Comparison of ENCODE assay signal across 9 mouse cellular contexts in the genomic region with DNA sequence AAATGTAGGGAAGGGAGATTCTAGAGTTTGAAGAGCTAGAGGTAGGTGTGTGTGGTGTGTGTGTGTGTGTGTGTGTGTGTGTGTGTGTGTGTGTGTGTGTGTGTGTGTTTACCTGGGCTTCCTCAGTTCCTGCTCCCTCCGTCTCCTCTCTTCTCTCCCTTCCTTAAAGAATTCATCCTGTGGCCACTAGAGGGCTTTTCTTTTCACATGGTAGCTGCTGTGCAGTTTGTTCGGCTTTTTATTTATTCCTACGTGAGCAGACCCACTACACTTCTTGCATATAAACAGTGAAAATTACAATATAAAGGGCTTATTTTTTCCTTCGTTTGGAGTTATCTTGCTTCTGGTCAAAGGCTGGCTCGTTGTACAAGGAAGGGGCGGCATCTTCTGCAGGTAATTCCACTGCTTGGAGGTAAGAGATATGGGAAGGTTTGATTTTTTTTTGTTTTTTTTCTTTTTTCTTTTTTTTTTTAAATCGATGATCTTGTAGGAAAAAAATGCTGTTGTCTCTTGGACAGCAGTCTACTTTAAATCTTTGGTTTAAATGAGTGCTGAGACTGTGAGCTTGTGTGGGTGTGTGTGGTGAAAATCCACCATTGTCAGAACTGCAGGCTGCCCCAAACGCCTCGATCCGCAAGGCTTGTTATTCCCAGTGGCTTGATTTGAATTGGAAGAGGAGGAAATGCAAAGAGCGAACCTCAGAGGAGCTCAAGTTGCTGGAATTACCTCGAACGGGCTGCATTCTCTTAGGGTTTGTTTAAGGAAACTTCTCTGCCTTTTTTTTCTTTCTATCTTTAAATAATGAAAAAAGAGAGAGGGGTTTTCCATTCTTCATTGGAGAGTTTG. TPM values are rescaled to one million over a fixed set of nuclear protein-coding genes. Genes with fewer than 3 reads are reported as not detected.
DNase-seq lines count a peak whose midpoint lies in the region; ATAC-seq and TF ChIP-seq lines count a peak whose summit lies in the region.
"Had no signal": no experiment of that assay in that cellular context is flagged by ENCODE, and none has a peak within 500 bp of the region (broad histone marks: within the 10 kb centered on the region; RNA-seq: fewer than 3 reads in every experiment).

Gene Fam196b, plus strand, starts transcription at position 289 of the 846 bp plus-strand sequence.

- peak; percentile 13; the same call in 1 of the 2 replicates for TF ChIP-seq CTCF in cerebellum, adult 2 months (IDR thresholded peaks at IDR 0.05; ENCODE audit: borderline replicate concordance, insufficient read depth, low read depth, low read length)

- no peaks in the 10 kb centered on the region for H3K9me3 ChIP-seq in lung, embryonic 15.5 days
- H3K9me3 ChIP-seq in kidney, embryonic 16.5 days (ENCODE audit: low read length) = no peaks in the 10 kb centered on the region
- no peaks in the 10 kb centered on the region for H3K9me3 ChIP-seq in stomach, embryonic 14.5 days (ENCODE audit: control insufficient read depth, low read depth, low read length)

- ATAC-seq in lung, embryonic 15.5 days (ENCODE audit: borderline replicate concordance, extremely low read depth, low FRiP score, low TSS enrichment) = no peak
- ATAC-seq in kidney, embryonic 16.5 days (ENCODE audit: low FRiP score, low TSS enrichment) = peak; percentile 65; the same call in 1 of the 2 replicates
- no peak for ATAC-seq in stomach, embryonic 14.5 days (ENCODE audit: insufficient number of reproducible peaks, insufficient read depth, low FRiP score, low read depth)
- no peak for ATAC-seq in erythroblast, adult 5-6 weeks (replicated peaks; ENCODE audit: low FRiP score, poor library complexity, severe bottlenecking)

- no peak within 1 kb of the TSS for H3K9ac ChIP-seq in lung, embryonic 15.5 days
- H3K9ac ChIP-seq in kidney, embryonic 16.5 days (replicated peaks; ENCODE audit: low read length) = peak within 1 kb of the TSS; percentile 55; the same call in 1 of the 2 replicates
- H3K9ac ChIP-seq in stomach, embryonic 14.5 days (replicated peaks; ENCODE audit: low read depth, low read length) = no peak within 1 kb of the TSS

- no peak within 1 kb of the TSS for H3K4me3 ChIP-seq in lung, embryonic 15.5 days
- peak within 1 kb of the TSS; percentile 52 for H3K4me3 ChIP-seq in cerebellum, adult 2 months (replicated peaks; ENCODE audit: insufficient read depth, low read depth, low read length)
- peak within 1 kb of the TSS; percentile 40 for H3K4me3 ChIP-seq in kidney, embryonic 16.5 days (ENCODE audit: low read length)
- peak within 1 kb of the TSS; percentile 15; the same call in 1 of the 2 replicates for H3K4me3 ChIP-seq in stomach, embryonic 14.5 days (ENCODE audit: low read depth, low read length)

- WGBS in lung, embryonic 15.5 days = 4% methylated on average over 13 of the region's 13 CpGs
- 9% methylated on average over 13 of the region's 13 CpGs for WGBS in cerebellum, adult 2 months
- WGBS in kidney, embryonic 16.5 days = 3% methylated on average over 13 of the region's 13 CpGs
- WGBS in stomach, embryonic 14.5 days = 4% methylated on average over 13 of the region's 13 CpGs

- H3K36me3 ChIP-seq in lung, embryonic 15.5 days = no peaks in the 10 kb centered on the region
- no peaks in the 10 kb centered on the region for H3K36me3 ChIP-seq in kidney, embryonic 16.5 days (ENCODE audit: insufficient read depth, low read length)
- H3K36me3 ChIP-seq in stomach, embryonic 14.5 days (ENCODE audit: control insufficient read depth, insufficient read depth, low read length) = no peaks in the 10 kb centered on the region

- peaks cover 10% of the 10 kb centered on the region; the same call in 1 of the 2 replicates for H3K27me3 ChIP-seq in lung, embryonic 15.5 days
- H3K27me3 ChIP-seq in cerebellum, adult 2 months (ENCODE audit: control insufficient read depth, insufficient read depth, low read length) = no peaks in the 10 kb centered on the region; the same call in 1 of the 2 replicates
- no peaks in the 10 kb centered on the region for H3K27me3 ChIP-seq in kidney, embryonic 16.5 days (ENCODE audit: insufficient read depth, low read length)
- H3K27me3 ChIP-seq in stomach, embryonic 14.5 days (ENCODE audit: control insufficient read depth, insufficient read depth, low read length) = no peaks in the 10 kb centered on the region

- TF ChIP-seq POLR2A in cerebellum, adult 2 months (IDR thresholded peaks at IDR 0.05; ENCODE audit: borderline replicate concordance, insufficient read depth, low read length) = no peak

- DNase-seq in lung, postnatal 4 days = no peak
- DNase-seq in cerebellum, adult 2 months = peak in 1 of 2 experiments; percentile 38
- DNase-seq in frontal cortex, adult 2 months (ENCODE audit: extremely low spot score in 1 of 2, low spot score in 1 of 2) = peak; percentile 23 to 83
- peak; percentile 16 for DNase-seq in lung, postnatal 14 days

- no peaks in the 10 kb centered on the region for H3K4me1 ChIP-seq in lung, embryonic 15.5 days
- H3K4me1 ChIP-seq in cerebellum, adult 2 months (ENCODE audit: control insufficient read depth, insufficient read depth, low read length) = no peaks in the 10 kb centered on the region
- 0 out of 2 replicates have a peak, but pooled peaks cover 12% of the 10 kb centered on the region for H3K4me1 ChIP-seq in kidney, embryonic 16.5 days (ENCODE audit: insufficient read depth, low read length)
- H3K4me1 ChIP-seq in stomach, embryonic 14.5 days (ENCODE audit: control insufficient read depth, insufficient read depth, low read length) = no peaks in the 10 kb centered on the region

- no peak within 1 kb of the TSS for H3K27ac ChIP-seq in lung, embryonic 15.5 days
- no peak within 1 kb of the TSS for H3K27ac ChIP-seq in cerebellum, adult 2 months (ENCODE audit: insufficient read depth, low read length)
- H3K27ac ChIP-seq in kidney, embryonic 16.5 days (ENCODE audit: low read length) = no peak within 1 kb of the TSS
- H3K27ac ChIP-seq in stomach, embryonic 14.5 days (ENCODE audit: low read length) = no peak within 1 kb of the TSS
- H3K27ac ChIP-seq: macrophage had no signal

- peak within 1 kb of the TSS; percentile 52 for H3K4me2 ChIP-seq in lung, embryonic 15.5 days
- peak within 1 kb of the TSS; percentile 67 for H3K4me2 ChIP-seq in kidney, embryonic 16.5 days (replicated peaks; ENCODE audit: low read depth, low read length)
- H3K4me2 ChIP-seq in stomach, embryonic 14.5 days (replicated peaks; ENCODE audit: low read depth, low read length) = peak within 1 kb of the TSS; percentile 32

RNA-seq across cellular contexts. Expression of gene Fam196b, which starts in this region (rescaled TPM):
- 0.04 and 0.06 TPM in 2 replicates for polyA plus RNA-seq in lung, embryonic 15.5 days (2015; fragmentation: Nextera tagmentation; extraction: Ambion mirVana)
- polyA plus RNA-seq in cerebellum, adult 2 months (2012; rRNA removed) = 4.1 and 4.6 TPM in 2 replicates
- polyA plus RNA-seq in frontal cortex, adult 2 months (2012; rRNA removed) = 8.3 and 8.7 TPM in 2 replicates
- polyA plus RNA-seq in kidney, embryonic 16.5 days (2015; fragmentation: Nextera tagmentation; extraction: Ambion mirVana) = 0.55 and 0.73 TPM in 2 replicates
- polyA plus RNA-seq in stomach, embryonic 14.5 days (2014; fragmentation: Nextera tagmentation; extraction: Ambion mirVana) = 0.04 and 0.11 TPM in 2 replicates
- total RNA-seq in erythroblast, adult 5-6 weeks (2015; ENCODE audit: low replicate concordance) = not detected in 2 replicates
- total RNA-seq in erythroblast, adult 5-6 weeks (2017; ENCODE audit: low replicate concordance) = 0.14 TPM in 1 of 2 replicates, not detected in the other
- polyA plus RNA-seq: macrophage had no signal

Comparison
In these comparisons a context has a peak if more than half of its experiments do, and no peak if none do; other contexts are left out.
1. DNase-seq: peak in frontal cortex, adult 2 months (2 of 2) and lung, postnatal 14 days (single experiment); none in lung, postnatal 4 days (0 of 2).
2. Peak in ATAC-seq, H3K4me3 ChIP-seq, H3K9ac ChIP-seq and H3K4me2 ChIP-seq in kidney, embryonic 16.5 days; RNA of the gene not detected or under 1 TPM.
3. Peak in every context shown above with its lines, with median percentiles within 50 percentile points of each other: H3K4me2 ChIP-seq.